Mouse (Mus musculus) stomach, embryonic 14.5 days (tissue): ENCODE results near the gene Slc23a3. TPM values are rescaled to one million over a fixed set of nuclear protein-coding genes. Genes with fewer than 3 reads are reported as not detected.

Experiments
- ATAC-seq: fragments of 200-750 bp; cut with Nextera tagmentation; 2 replicates; pipeline ENCODE4 v1.8.0; 2017; ENCODE audit warnings: low read depth, moderate TSS enrichment; ENCODE audit not compliant: insufficient number of reproducible peaks, insufficient read depth, low FRiP score
- H3K27ac ChIP-seq: fragments of 300-500 bp; sonication (generic); 2 replicates; pipeline ENCODE4 v1.5.1; 2014; ENCODE audit warnings: mild to moderate bottlenecking, low read length, moderate library complexity, mixed read lengths
- H3K27me3 ChIP-seq: fragments of 300-500 bp; sonication (generic); 2 replicates; pipeline ENCODE4 v1.6.1; 2014; ENCODE audit warnings: low read length, control low read depth, mixed read lengths; ENCODE audit not compliant: control insufficient read depth, insufficient read depth
- H3K36me3 ChIP-seq: fragments of 300-500 bp; sonication (generic); 2 replicates; pipeline ENCODE4 v1.6.1; 2014; ENCODE audit warnings: mild to moderate bottlenecking, control low read depth, low read length, moderate library complexity, mixed read lengths; ENCODE audit not compliant: control insufficient read depth, insufficient read depth
- H3K4me1 ChIP-seq: fragments of 300-500 bp; sonication (generic); 2 replicates; pipeline ENCODE4 v1.6.1; 2014; ENCODE audit warnings: low read length, control low read depth, mixed read lengths; ENCODE audit not compliant: control insufficient read depth, insufficient read depth
- H3K4me2 ChIP-seq: fragments of 300-500 bp; sonication (generic); replicated peaks from 2 replicates; pipeline ENCODE4 v1.6.1; 2014; ENCODE audit warnings: low read depth, low read length, control low read depth
- H3K4me3 ChIP-seq: fragments of 300-500 bp; sonication (generic); 2 replicates; pipeline ENCODE4 v1.5.1; 2014; ENCODE audit warnings: low read depth, low read length, control low read depth
- H3K9ac ChIP-seq: fragments of 300-500 bp; sonication (generic); replicated peaks from 2 replicates; pipeline ENCODE4 v1.6.1; 2014; ENCODE audit warnings: low read depth, mild to moderate bottlenecking, control low read depth, low read length, moderate library complexity, mixed read lengths
- H3K9me3 ChIP-seq: fragments of 300-500 bp; sonication (generic); 2 replicates; pipeline ENCODE4 v1.6.1; 2016; ENCODE audit warnings: low read depth, low read length, control low read depth; ENCODE audit not compliant: control insufficient read depth
- WGBS: fragments of 180-500 bp; shearing (Covaris S2); extraction: QIAGEN DNeasy Blood & Tissue Kit; methylation state at CpG from one replicate; pipeline ENCODE4 v1.1.7; 2014; 5-methylcytosine and 5-hydroxymethylcytosine counted together
- polyA plus RNA-seq: library from polyadenylated mRNA; unstranded; fragments of >200 nt; fragmentation: Nextera tagmentation; extraction: Ambion mirVana; gene quantifications from 2 replicates; pipeline ENCODE4 v1.2.1, GENCODE M21; 2014

Gene Slc23a3
- 0.42 and 0.91 TPM in 2 replicates for polyA plus RNA-seq

- Histone ChIP-seq H3K27me3 (no peaks in the 10 kb centered on the region), H3K36me3 (peaks cover 24% of the 10 kb centered on the region; the same call in 1 of the 2 replicates), H3K4me1 (no peaks in the 10 kb centered on the region), H3K27ac (no peak within 1 kb of the TSS), H3K4me2 (no peak within 1 kb of the TSS), H3K9ac (no peak within 1 kb of the TSS), H3K9me3 (no peaks in the 10 kb centered on the region), H3K4me3 (no peak within 1 kb of the TSS)
- ATAC-seq = no peak; the same call in 1 of the 2 replicates
- WGBS = 49% methylated on average over 12 of the region's 12 CpGs
These were observed at the start of gene Slc23a3 for GRCm38 (mm10) chr1:75133421-75134207. Gene Slc23a3, minus strand, starts transcription at chr1:75133890.

- Histone ChIP-seq H3K4me3 (no peak overlapping the region), H3K9me3 (no peaks in the 10 kb centered on the region), H3K4me1 (peaks cover 6% of the 10 kb centered on the region), H3K4me2 (no peak overlapping the region), H3K27ac (no peak overlapping the region), H3K9ac (no peak overlapping the region), H3K36me3 (peaks cover 37% of the 10 kb centered on the region), H3K27me3 (no peaks in the 10 kb centered on the region)
- ATAC-seq = no peak
- WGBS = 74% methylated on average over 4 of the region's 4 CpGs
These were observed 48.5 kb upstream of the Slc23a3 start for GRCm38 (mm10) chr1:75182160-75182559.

- no peak for ATAC-seq
- no peaks in the 10 kb centered on the region for H3K9me3 ChIP-seq
- H3K4me2 ChIP-seq = no peak overlapping the region
- peaks cover 6% of the 10 kb centered on the region for H3K4me1 ChIP-seq
- no peak overlapping the region for H3K4me3 ChIP-seq
- WGBS = 84% methylated on average over 4 of the region's 4 CpGs
- H3K27me3 ChIP-seq = no peaks in the 10 kb centered on the region
- no peak overlapping the region for H3K9ac ChIP-seq
- peaks cover 37% of the 10 kb centered on the region for H3K36me3 ChIP-seq
- H3K27ac ChIP-seq = no peak overlapping the region
These were observed 47.7 kb upstream of the Slc23a3 start for GRCm38 (mm10) chr1:75181377-75181870.

- peaks cover 32% of the 10 kb centered on the region for H3K36me3 ChIP-seq
- H3K27me3 ChIP-seq = no peaks in the 10 kb centered on the region
- ATAC-seq = no peak
- no peak overlapping the region for H3K9ac ChIP-seq
- no peaks in the 10 kb centered on the region for H3K9me3 ChIP-seq
- 22% methylated on average over 7 of the region's 7 CpGs for WGBS
- no peak overlapping the region for H3K27ac ChIP-seq
- H3K4me2 ChIP-seq = peak overlapping the region; percentile 87
- H3K4me1 ChIP-seq = peaks cover 6% of the 10 kb centered on the region
- peak overlapping the region; percentile 51; the same call in 1 of the 2 replicates for H3K4me3 ChIP-seq
These were observed 47.1 kb upstream of the Slc23a3 start for GRCm38 (mm10) chr1:75180741-75181140.

- Histone ChIP-seq H3K27ac (no peak within 1 kb of the TSS; the same call in 1 of the 2 replicates), H3K4me3 (peak within 1 kb of the TSS; percentile 51), H3K9ac (peak within 1 kb of the TSS; percentile 49), H3K27me3 (no peaks in the 10 kb centered on the region), H3K9me3 (no peaks in the 10 kb centered on the region), H3K4me1 (peaks cover 6% of the 10 kb centered on the region), H3K36me3 (peaks cover 32% of the 10 kb centered on the region), H3K4me2 (peak within 1 kb of the TSS; percentile 87)
- under 1% methylated on average over 31 of the region's 31 CpGs for WGBS
- peak; percentile 90 for ATAC-seq
These were observed 46.5 kb upstream of the Slc23a3 start, which contains the start of gene Abcb6 for GRCm38 (mm10) chr1:75180105-75180590. Gene Abcb6, minus strand, starts transcription at chr1:75180392.

GRCm38 (mm10) chr1:75179334-75180104 is 45.8 kb upstream of the Slc23a3 start:
- WGBS = 8% methylated on average over 23 of the region's 23 CpGs
- H3K27ac ChIP-seq = no peak overlapping the region; the same call in 1 of the 2 replicates
- H3K9me3 ChIP-seq = no peaks in the 10 kb centered on the region
- peak overlapping the region; percentile 87 for H3K4me2 ChIP-seq
- H3K4me1 ChIP-seq = peaks cover 6% of the 10 kb centered on the region
- H3K36me3 ChIP-seq = peaks cover 26% of the 10 kb centered on the region
- no peaks in the 10 kb centered on the region for H3K27me3 ChIP-seq
- peak overlapping the region; percentile 51 for H3K4me3 ChIP-seq
- ATAC-seq = peak; percentile 21; the same call in 1 of the 2 replicates
- peak overlapping the region; percentile 49 for H3K9ac ChIP-seq

GRCm38 (mm10) chr1:75168472-75169464 is 35.1 kb upstream of the Slc23a3 start, which contains the start of gene Zfand2b:
Gene Zfand2b, plus strand, starts transcription at chr1:75168646.
- ATAC-seq = peak; percentile 97
- under 1% methylated on average over 57 of the region's 59 CpGs for WGBS

More at GRCm38 (mm10) chr1:75168472-75169464, 35.1 kb upstream of the Slc23a3 start, which contains the start of gene Zfand2b:
- H3K27me3 ChIP-seq = no peaks in the 10 kb centered on the region
- H3K9ac ChIP-seq = peak within 1 kb of the TSS; percentile 34; the same call in 1 of the 2 replicates
- peaks cover 3% of the 10 kb centered on the region for H3K4me1 ChIP-seq
- H3K36me3 ChIP-seq = peaks cover 30% of the 10 kb centered on the region
- H3K4me3 ChIP-seq = peak within 1 kb of the TSS; percentile 59
- H3K9me3 ChIP-seq = no peaks in the 10 kb centered on the region
- H3K4me2 ChIP-seq = peak within 1 kb of the TSS; percentile 55
- peak within 1 kb of the TSS; percentile 75; the same call in 1 of the 2 replicates for H3K27ac ChIP-seq
